ENCODE assay signal across 8 mouse cellular contexts in genomic region chr17:26937883-26938695, GRCm38 (mm10). TPM values are rescaled to one million over a fixed set of nuclear protein-coding genes. Genes with fewer than 3 reads are reported as not detected.
DNase-seq lines count a peak whose midpoint lies in the region; ATAC-seq and TF ChIP-seq lines count a peak whose summit lies in the region.

No protein-coding gene starts in this region.

- H3K36me3 ChIP-seq in forebrain, embryonic 12.5 days (replicated peaks) = peaks cover 30% of the 10 kb centered on the region
- H3K36me3 ChIP-seq in liver, embryonic 12.5 days = peaks cover 40% of the 10 kb centered on the region

- no peak for TF ChIP-seq CTCF in gastrocnemius, adult 2 months (IDR thresholded peaks at IDR 0.05)

- H3K4me3 ChIP-seq in gastrocnemius, adult 2 months = peak overlapping the region; percentile 88
- H3K4me3 ChIP-seq in forebrain, embryonic 12.5 days (replicated peaks) = peak overlapping the region; percentile 64
- peak overlapping the region; percentile 73 for H3K4me3 ChIP-seq in liver, embryonic 12.5 days

- 64% methylated on average over 16 of the region's 16 CpGs for WGBS in forebrain, embryonic 12.5 days
- 50% methylated on average over 16 of the region's 16 CpGs for WGBS in liver, embryonic 12.5 days (ENCODE audit: insufficient replicate concordance)

- H3K4me1 ChIP-seq in forebrain, embryonic 12.5 days = peaks cover 62% of the 10 kb centered on the region
- H3K4me1 ChIP-seq in liver, embryonic 12.5 days = peaks cover 60% of the 10 kb centered on the region

- intact Hi-C loops in gastrocnemius, adult 2 months (cut with DNase I) = no loop called here

- H3K27me3 ChIP-seq in forebrain, embryonic 12.5 days = no peaks in the 10 kb centered on the region
- H3K27me3 ChIP-seq in liver, embryonic 12.5 days (replicated peaks) = no peaks in the 10 kb centered on the region

- peak overlapping the region; percentile 98 for H3K4me2 ChIP-seq in forebrain, embryonic 12.5 days
- peak overlapping the region; percentile 97 for H3K4me2 ChIP-seq in liver, embryonic 12.5 days

- peak; percentile 15 for DNase-seq in gastrocnemius, adult 2 months
- no peak for DNase-seq in gastrocnemius, postnatal 10 days
- DNase-seq in 3T3-L1 (ENCODE audit: low read depth, low spot score) = peak; percentile 42
- DNase-seq in urinary bladder, postnatal 14 days (ENCODE audit: low spot score) = no peak

- no peak for ATAC-seq in forebrain, embryonic 12.5 days (ENCODE audit: low FRiP score)
- no peak for ATAC-seq in liver, embryonic 12.5 days
- no peak for ATAC-seq in activated CD4-positive, CD25-positive, alpha-beta regulatory T cell, adult 4 months
- no peak for ATAC-seq in megakaryocyte-erythroid progenitor cell, adult 5-6 weeks (replicated peaks; ENCODE audit: low FRiP score, low TSS enrichment, poor library complexity, severe bottlenecking)

- peak overlapping the region; percentile 97 for H3K27ac ChIP-seq in gastrocnemius, adult 2 months
- peak overlapping the region; percentile 97; the same call in 1 of the 2 replicates for H3K27ac ChIP-seq in forebrain, embryonic 12.5 days
- peak overlapping the region; percentile 86 for H3K27ac ChIP-seq in liver, embryonic 12.5 days

- no peaks in the 10 kb centered on the region for H3K9me3 ChIP-seq in forebrain, embryonic 12.5 days
- no peaks in the 10 kb centered on the region for H3K9me3 ChIP-seq in liver, embryonic 12.5 days (replicated peaks)

- H3K9ac ChIP-seq in forebrain, embryonic 12.5 days = peak overlapping the region; percentile 81
- H3K9ac ChIP-seq in liver, embryonic 12.5 days = peak overlapping the region; percentile 84

RNA-seq across cellular contexts. Expression of gene Cuta, which starts 1.3 kb away (rescaled TPM):
- 100 to 1,000 TPM in 1 of 2 experiments, 10 to 100 TPM in 1; 93.8 to 104 TPM for total RNA-seq in gastrocnemius, adult 2 months (2021)
- 10 to 100 TPM; 87.9 to 91.1 TPM for total RNA-seq in gastrocnemius, postnatal 10 days (2021)
- polyA plus RNA-seq in forebrain, embryonic 12.5 days (2016; fragmentation: Nextera tagmentation; extraction: Ambion mirVana) = 155 and 161 TPM in 2 replicates
- polyA plus RNA-seq in liver, embryonic 12.5 days (2016; fragmentation: Nextera tagmentation; extraction: Ambion mirVana) = 119 and 129 TPM in 2 replicates
- polyA plus RNA-seq in activated CD4-positive, CD25-positive, alpha-beta regulatory T cell, adult 4 months (2017; shearing (Covaris generic)) = 100 to 1,000 TPM; 147 to 198 TPM
- 154 and 184 TPM in 2 replicates for total RNA-seq in megakaryocyte-erythroid progenitor cell, adult 5-6 weeks (2014; fragmentation: Nextera tagmentation)
- total RNA-seq in megakaryocyte-erythroid progenitor cell, adult 5-6 weeks (2017) = 55.2 and 93.0 TPM in 2 replicates

RNA-seq across cellular contexts. Expression of gene Syngap1, which starts 3.0 kb away (rescaled TPM):
- 1 to 10 TPM; 3.0 to 3.5 TPM for total RNA-seq in gastrocnemius, adult 2 months (2021)
- 10 to 100 TPM in 1 of 2 experiments, 1 to 10 TPM in 1; 8.2 to 11.8 TPM for total RNA-seq in gastrocnemius, postnatal 10 days (2021)
- 3.9 and 4.8 TPM in 2 replicates for polyA plus RNA-seq in forebrain, embryonic 12.5 days (2016; fragmentation: Nextera tagmentation; extraction: Ambion mirVana)
- 0.29 and 0.36 TPM in 2 replicates for polyA plus RNA-seq in liver, embryonic 12.5 days (2016; fragmentation: Nextera tagmentation; extraction: Ambion mirVana)
- polyA plus RNA-seq in activated CD4-positive, CD25-positive, alpha-beta regulatory T cell, adult 4 months (2017; shearing (Covaris generic)) = not detected
- total RNA-seq in megakaryocyte-erythroid progenitor cell, adult 5-6 weeks (2014; fragmentation: Nextera tagmentation) = 18.2 and 33.6 TPM in 2 replicates
- total RNA-seq in megakaryocyte-erythroid progenitor cell, adult 5-6 weeks (2017) = 7.7 and 9.1 TPM in 2 replicates

RNA-seq across cellular contexts. Expression of gene Phf1, which starts 5.2 kb away (rescaled TPM):
- 10 to 100 TPM in 1 of 2 experiments, 1 to 10 TPM in 1; 9.2 to 10.7 TPM for total RNA-seq in gastrocnemius, adult 2 months (2021)
- total RNA-seq in gastrocnemius, postnatal 10 days (2021) = 1 to 10 TPM; 5.1 to 8.1 TPM
- 8.6 and 8.8 TPM in 2 replicates for polyA plus RNA-seq in forebrain, embryonic 12.5 days (2016; fragmentation: Nextera tagmentation; extraction: Ambion mirVana)
- polyA plus RNA-seq in liver, embryonic 12.5 days (2016; fragmentation: Nextera tagmentation; extraction: Ambion mirVana) = 2.7 TPM in 2 replicates
- 10 to 100 TPM; 10.4 to 13.5 TPM for polyA plus RNA-seq in activated CD4-positive, CD25-positive, alpha-beta regulatory T cell, adult 4 months (2017; shearing (Covaris generic))
- 8.2 and 11.6 TPM in 2 replicates for total RNA-seq in megakaryocyte-erythroid progenitor cell, adult 5-6 weeks (2014; fragmentation: Nextera tagmentation)
- 2.2 and 2.8 TPM in 2 replicates for total RNA-seq in megakaryocyte-erythroid progenitor cell, adult 5-6 weeks (2017)

RNA-seq across cellular contexts. Expression of gene Kifc5b, which starts 21.2 kb away (rescaled TPM):
- under 1 TPM; 0.18 to 0.64 TPM for total RNA-seq in gastrocnemius, adult 2 months (2021)
- 1 to 10 TPM; 2.5 to 4.1 TPM for total RNA-seq in gastrocnemius, postnatal 10 days (2021)
- 9.7 and 9.8 TPM in 2 replicates for polyA plus RNA-seq in forebrain, embryonic 12.5 days (2016; fragmentation: Nextera tagmentation; extraction: Ambion mirVana)
- 6.6 and 8.1 TPM in 2 replicates for polyA plus RNA-seq in liver, embryonic 12.5 days (2016; fragmentation: Nextera tagmentation; extraction: Ambion mirVana)
- polyA plus RNA-seq in activated CD4-positive, CD25-positive, alpha-beta regulatory T cell, adult 4 months (2017; shearing (Covaris generic)) = 1 to 10 TPM; 2.0 to 4.5 TPM
- 15.6 and 19.6 TPM in 2 replicates for total RNA-seq in megakaryocyte-erythroid progenitor cell, adult 5-6 weeks (2014; fragmentation: Nextera tagmentation)
- total RNA-seq in megakaryocyte-erythroid progenitor cell, adult 5-6 weeks (2017) = 9.1 and 9.7 TPM in 2 replicates

RNA-seq across cellular contexts. Expression of gene Zbtb9, which starts 34.9 kb away (rescaled TPM):
- under 1 TPM; 0.17 to 0.41 TPM for total RNA-seq in gastrocnemius, adult 2 months (2021)
- 1 to 10 TPM; 2.7 to 3.9 TPM for total RNA-seq in gastrocnemius, postnatal 10 days (2021)
- polyA plus RNA-seq in forebrain, embryonic 12.5 days (2016; fragmentation: Nextera tagmentation; extraction: Ambion mirVana) = 18.9 and 20.0 TPM in 2 replicates
- polyA plus RNA-seq in liver, embryonic 12.5 days (2016; fragmentation: Nextera tagmentation; extraction: Ambion mirVana) = 8.9 and 9.2 TPM in 2 replicates
- 1 to 10 TPM; 8.6 to 9.8 TPM for polyA plus RNA-seq in activated CD4-positive, CD25-positive, alpha-beta regulatory T cell, adult 4 months (2017; shearing (Covaris generic))
- total RNA-seq in megakaryocyte-erythroid progenitor cell, adult 5-6 weeks (2014; fragmentation: Nextera tagmentation) = 5.5 and 14.6 TPM in 2 replicates
- 18.3 and 22.0 TPM in 2 replicates for total RNA-seq in megakaryocyte-erythroid progenitor cell, adult 5-6 weeks (2017)

Comparison
In these comparisons a context has a peak if more than half of its experiments do, and no peak if none do; other contexts are left out.
1. DNase-seq: peak in gastrocnemius, adult 2 months (single experiment) and 3T3-L1 (single experiment); none in gastrocnemius, postnatal 10 days (single experiment) and urinary bladder, postnatal 14 days (single experiment).
2. Peak in every context shown above with its lines, with median percentiles within 50 percentile points of each other: H3K27ac ChIP-seq and H3K4me3 ChIP-seq.